Mouse (Mus musculus) lung, postnatal 0 days (tissue): ENCODE results near the gene Cbl.

ENCODE experiments used
- CTCF ChIP-seq: IDR thresholded peaks from 2 replicates; pipeline ENCODE4 v1.5.1; 2016; ENCODE audit warnings: antibody characterized with exemption, mild to moderate bottlenecking
- EP300 ChIP-seq: IDR thresholded peaks from 2 replicates; pipeline ENCODE4 v1.6.1; 2016; ENCODE audit warnings: antibody characterized with exemption, mild to moderate bottlenecking, control low read depth

GRCm38 (mm10) chr9:44143421-44143820, 90.4 kb downstream of the Cbl start:
- TF ChIP-seq CTCF (no peak), EP300 (no peak)
